Mouse (Mus musculus) right cerebral cortex, postnatal 14 days (tissue): ENCODE measurements around the gene Chic1.

ENCODE experiments used
- DNase-seq: peaks from one replicate; pipeline ENCODE4 v3.0.0; 2022

The Chic1 gene

DNA sequence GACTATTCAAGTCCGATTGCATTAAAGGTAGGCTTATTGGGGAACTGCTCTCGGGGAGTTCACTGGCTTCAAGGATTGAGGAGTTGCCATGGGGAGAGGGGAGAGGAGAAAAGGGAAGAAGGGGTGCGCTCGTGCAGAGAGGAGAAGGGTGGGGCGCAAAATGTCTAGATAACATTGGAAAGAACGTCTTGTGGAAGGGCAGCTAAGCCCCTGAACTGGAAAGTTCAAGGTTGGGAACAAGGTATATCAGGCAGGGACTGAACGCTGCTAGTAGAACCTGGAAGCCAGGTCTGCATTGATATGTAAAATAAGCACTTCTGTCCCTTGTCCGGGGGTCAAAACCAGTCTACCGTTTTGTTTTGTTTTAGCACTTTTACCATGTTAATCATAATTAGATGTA lies 81.7 kb downstream of the Chic1 start:
- no peak for DNase-seq

DNA sequence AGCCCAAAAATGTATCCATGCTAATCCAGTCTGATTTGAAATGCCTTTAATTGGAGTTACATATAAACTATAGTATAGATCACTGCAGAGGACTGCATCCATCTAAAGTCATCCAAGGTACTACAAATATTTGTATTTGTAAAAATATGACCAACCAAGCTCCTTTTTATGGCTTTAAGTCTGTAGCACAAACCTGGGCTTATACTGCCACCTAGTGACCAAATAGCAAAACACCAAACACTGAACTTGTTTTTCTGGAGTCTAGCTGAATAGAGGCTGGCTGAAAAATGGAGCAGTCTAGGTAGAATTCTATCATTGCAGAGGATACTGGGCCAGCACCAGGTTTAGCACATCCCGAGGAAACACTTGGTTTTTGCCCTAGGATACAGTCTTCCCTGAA lies 84.5 kb downstream of the Chic1 start:
- no peak for DNase-seq

DNA sequence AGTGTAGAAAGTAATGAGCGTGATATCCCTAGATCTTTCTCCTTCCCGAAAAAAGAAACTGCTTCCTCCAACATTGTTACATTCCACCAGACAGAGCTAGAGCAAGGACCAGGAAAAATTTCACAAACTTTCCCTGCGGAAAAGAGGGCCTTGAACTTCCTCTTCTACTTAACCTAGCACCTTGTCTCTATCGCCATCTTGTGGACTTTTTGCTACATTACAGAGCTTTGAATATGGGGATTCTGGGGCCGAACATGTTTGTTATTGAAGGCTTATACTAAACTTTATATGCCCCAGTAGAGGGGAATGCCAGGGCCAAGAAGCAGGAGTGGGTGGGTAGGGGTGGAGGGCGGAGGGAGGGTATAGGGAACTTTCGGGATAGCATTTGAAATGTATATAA lies 87.5 kb downstream of the Chic1 start:
- no peak for DNase-seq
